Mouse (Mus musculus) cerebellum, postnatal 25 days (tissue): ENCODE data around the gene Zfp661.
A peak's percentile ranks its signal among the peaks of the same experiment; 100 is the strongest.

Experiments used
- DNase-seq, 2 experiments: peaks; one replicate each; pipeline ENCODE4 v3.0.0; 2021; ENCODE audit warnings: mixed read lengths in 2 of 2

Gene Zfp661

GRCm38 (mm10) chr2:127549711-127550110 is 37.2 kb downstream of the Zfp661 start:
- peak; percentile 5 to 10 for DNase-seq

- DNase-seq = peak in 1 of 2 experiments; percentile 1
Measured at GRCm38 (mm10) chr2:127548342-127549074, 38.4 kb downstream of the Zfp661 start.

- peak; percentile 42 to 52 for DNase-seq
Measured at GRCm38 (mm10) chr2:127541697-127542096, 45.2 kb downstream of the Zfp661 start.

GRCm38 (mm10) chr2:127541185-127541584 is 45.7 kb downstream of the Zfp661 start, which contains the start of gene Prom2:
Gene Prom2 (minus strand): TSS chr2:127541467.
- peak in 1 of 2 experiments; percentile 61 for DNase-seq

- peak; percentile 66 to 76 for DNase-seq
Measured at GRCm38 (mm10) chr2:127539494-127539893, 47.4 kb downstream of the Zfp661 start.

- peak in 1 of 2 experiments; percentile 29 for DNase-seq
Measured at GRCm38 (mm10) chr2:127537548-127537947, 49.3 kb downstream of the Zfp661 start.

GRCm38 (mm10) chr2:127535363-127535762 is 51.5 kb downstream of the Zfp661 start:
- peak in 1 of 2 experiments; percentile 61 for DNase-seq

- DNase-seq = no peak
Measured at GRCm38 (mm10) chr2:127532379-127532778, 54.5 kb downstream of the Zfp661 start.

- DNase-seq = no peak
Measured at GRCm38 (mm10) chr2:127531592-127531991, 55.3 kb downstream of the Zfp661 start.

GRCm38 (mm10) chr2:127530418-127530817 is 56.5 kb downstream of the Zfp661 start:
- no peak for DNase-seq

GRCm38 (mm10) chr2:127525004-127525775 is 61.7 kb downstream of the Zfp661 start:
- peak; percentile 79 to 83 for DNase-seq
